Comparison of ENCODE assay signal across 28 mouse cellular contexts in the genomic region with DNA sequence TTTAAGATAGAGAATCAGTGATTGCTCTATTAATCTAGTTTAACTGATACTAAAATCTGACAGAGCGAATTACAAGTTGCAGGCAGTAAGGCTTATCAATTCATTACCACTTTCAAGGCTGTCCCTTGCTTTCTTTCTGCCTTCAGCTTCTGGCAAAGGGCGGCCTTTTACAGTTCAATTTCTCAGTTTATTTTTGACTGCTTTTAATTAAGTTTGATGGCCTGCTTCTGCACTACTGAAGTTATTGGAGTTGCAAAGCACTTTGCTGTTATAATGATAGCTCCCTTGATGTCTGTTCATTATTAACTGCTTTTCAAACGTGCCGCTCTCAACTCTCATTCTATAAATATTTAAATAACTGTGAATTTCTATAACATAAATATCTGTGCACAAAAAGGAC.
DNase-seq lines count a peak whose midpoint lies in the region; ATAC-seq lines count a peak whose summit lies in the region.
"Had no signal": no experiment of that assay in that cellular context is flagged by ENCODE, and none has a peak within 500 bp of the region (broad histone marks: within the 10 kb centered on the region; RNA-seq: fewer than 3 reads in every experiment).

No protein-coding gene starts in this region.

- no peak overlapping the region for H3K4me2 ChIP-seq in hindbrain, embryonic 13.5 days
- no peak overlapping the region for H3K4me2 ChIP-seq in hindbrain, embryonic 12.5 days (replicated peaks)
- H3K4me2 ChIP-seq in limb, embryonic 12.5 days: peak overlapping the region; percentile 13; the same call in 1 of the 2 replicates
- H3K4me2 ChIP-seq: embryonic facial prominence, embryonic 15.5 days; forebrain, embryonic 15.5 days; liver, embryonic 12.5 days had no signal

- H3K9ac ChIP-seq in hindbrain, embryonic 13.5 days: no peak overlapping the region
- H3K9ac ChIP-seq in hindbrain, embryonic 12.5 days: no peak overlapping the region
- no peak overlapping the region for H3K9ac ChIP-seq in limb, embryonic 12.5 days (replicated peaks)
- H3K9ac ChIP-seq: embryonic facial prominence, embryonic 15.5 days; forebrain, embryonic 15.5 days; liver, embryonic 12.5 days; liver, postnatal 0 days had no signal

- H3K36me3 ChIP-seq in hindbrain, embryonic 13.5 days: no peaks in the 10 kb centered on the region
- no peaks in the 10 kb centered on the region for H3K36me3 ChIP-seq in hindbrain, embryonic 12.5 days
- no peaks in the 10 kb centered on the region for H3K36me3 ChIP-seq in limb, embryonic 12.5 days
- H3K36me3 ChIP-seq in limb, embryonic 10.5 days: no peaks in the 10 kb centered on the region
- H3K36me3 ChIP-seq: embryonic facial prominence, embryonic 10.5 days; embryonic facial prominence, embryonic 15.5 days; forebrain, embryonic 15.5 days; liver, embryonic 12.5 days had no signal

- peaks cover 10% of the 10 kb centered on the region for H3K4me1 ChIP-seq in hindbrain, embryonic 13.5 days (replicated peaks)
- H3K4me1 ChIP-seq in hindbrain, embryonic 12.5 days: no peaks in the 10 kb centered on the region
- H3K4me1 ChIP-seq in limb, embryonic 12.5 days (replicated peaks): peaks cover 9% of the 10 kb centered on the region
- peaks cover 19% of the 10 kb centered on the region for H3K4me1 ChIP-seq in limb, embryonic 10.5 days
- H3K4me1 ChIP-seq: embryonic facial prominence, embryonic 10.5 days; embryonic facial prominence, embryonic 15.5 days; liver, embryonic 12.5 days; megakaryocyte, embryonic 14.5 days had no signal

- ATAC-seq in hindbrain, embryonic 13.5 days (ENCODE audit: low FRiP score): no peak
- no peak for ATAC-seq in hindbrain, embryonic 12.5 days (ENCODE audit: low FRiP score)
- no peak for ATAC-seq in limb, embryonic 12.5 days (ENCODE audit: insufficient number of reproducible peaks, insufficient read depth, low FRiP score, low TSS enrichment, low read depth)
- ATAC-seq: forebrain, embryonic 15.5 days; intestine, embryonic 16.5 days; liver, embryonic 12.5 days; liver, postnatal 0 days; Patski had no signal

- no peaks in the 10 kb centered on the region for H3K9me3 ChIP-seq in hindbrain, embryonic 13.5 days
- no peaks in the 10 kb centered on the region for H3K9me3 ChIP-seq in hindbrain, embryonic 12.5 days (replicated peaks)
- no peaks in the 10 kb centered on the region for H3K9me3 ChIP-seq in limb, embryonic 12.5 days
- H3K9me3 ChIP-seq in limb, embryonic 10.5 days (replicated peaks): no peaks in the 10 kb centered on the region
- H3K9me3 ChIP-seq: embryonic facial prominence, embryonic 10.5 days; embryonic facial prominence, embryonic 15.5 days; forebrain, embryonic 15.5 days; liver, embryonic 12.5 days; megakaryocyte, embryonic 14.5 days had no signal

- 68% methylated on average over 4 of the region's 4 CpGs for WGBS in hindbrain, embryonic 13.5 days
- 71% methylated on average over 4 of the region's 4 CpGs for WGBS in hindbrain, embryonic 12.5 days
- WGBS in limb, embryonic 12.5 days: 31% methylated on average over 4 of the region's 4 CpGs
- 56% methylated on average over 4 of the region's 4 CpGs for WGBS in limb, embryonic 10.5 days

- DNase-seq in limb, embryonic 10.5 days (ENCODE audit: low spot score): no peak
- peak; percentile 43 for DNase-seq in retina, embryonic 14.5 days (ENCODE audit: low spot score)
- no peak for DNase-seq in retina, postnatal 1 day
- DNase-seq in lung, postnatal 4 days: no peak
- no peak for DNase-seq in gastrocnemius, postnatal 4 days (ENCODE audit: low spot score in 2 of 2)
- DNase-seq: adrenal gland, postnatal 10 days; cerebellum, adult 8-10 months; cerebellum, postnatal 25 days; gastrocnemius, postnatal 10 days; heart, postnatal 14 days; kidney, adult 8-10 months; kidney, postnatal 14 days; liver, postnatal 0 days; lung, postnatal 36 days; right cerebral cortex, adult 18-20 months; spleen, adult 18-20 months; thymus, postnatal 14 days had no signal

- H3K27ac ChIP-seq in hindbrain, embryonic 13.5 days: peak overlapping the region; percentile 66; the same call in 1 of the 2 replicates
- no peak overlapping the region for H3K27ac ChIP-seq in hindbrain, embryonic 12.5 days
- peak overlapping the region; percentile 31; the same call in 1 of the 2 replicates for H3K27ac ChIP-seq in limb, embryonic 12.5 days
- no peak overlapping the region for H3K27ac ChIP-seq in limb, embryonic 10.5 days
- H3K27ac ChIP-seq: embryonic facial prominence, embryonic 10.5 days; embryonic facial prominence, embryonic 15.5 days; forebrain, embryonic 15.5 days; left cerebral cortex, adult 2 months; liver, embryonic 12.5 days had no signal

- H3K27me3 ChIP-seq in hindbrain, embryonic 13.5 days: no peaks in the 10 kb centered on the region
- no peaks in the 10 kb centered on the region for H3K27me3 ChIP-seq in hindbrain, embryonic 12.5 days
- no peaks in the 10 kb centered on the region for H3K27me3 ChIP-seq in limb, embryonic 12.5 days
- no peaks in the 10 kb centered on the region for H3K27me3 ChIP-seq in limb, embryonic 10.5 days (ENCODE audit: low read depth, poor library complexity, severe bottlenecking)
- H3K27me3 ChIP-seq: embryonic facial prominence, embryonic 15.5 days; forebrain, embryonic 15.5 days; liver, embryonic 12.5 days; megakaryocyte, embryonic 14.5 days; Patski had no signal

- no peak overlapping the region for H3K4me3 ChIP-seq in hindbrain, embryonic 13.5 days
- no peak overlapping the region for H3K4me3 ChIP-seq in hindbrain, embryonic 12.5 days
- no peak overlapping the region for H3K4me3 ChIP-seq in limb, embryonic 12.5 days (replicated peaks)
- no peak overlapping the region for H3K4me3 ChIP-seq in limb, embryonic 10.5 days
- H3K4me3 ChIP-seq: embryonic facial prominence, embryonic 10.5 days; embryonic facial prominence, embryonic 15.5 days; forebrain, embryonic 15.5 days; left cerebral cortex, adult 2 months; liver, embryonic 12.5 days; megakaryocyte, embryonic 14.5 days had no signal

Comparison
In these comparisons a context has a peak if more than half of its experiments do, and no peak if none do; other contexts are left out.
1. H3K27ac ChIP-seq: peak in hindbrain, embryonic 13.5 days (single experiment) and limb, embryonic 12.5 days (single experiment); none in hindbrain, embryonic 12.5 days (single experiment) and limb, embryonic 10.5 days (single experiment).